Mouse (Mus musculus) limb, embryonic 12.5 days (tissue): ENCODE results near the gene Rab3gap2. TPM values are rescaled to one million over a fixed set of nuclear protein-coding genes. Genes with fewer than 3 reads are reported as not detected.

ENCODE experiments used
- ATAC-seq: fragments of 200-750 bp; cut with Nextera tagmentation; 2 replicates; pipeline ENCODE4 v1.8.0; 2017; ENCODE audit warnings: low read depth, moderate TSS enrichment; ENCODE audit not compliant: insufficient number of reproducible peaks, insufficient read depth, low FRiP score, low TSS enrichment
- H3K27ac ChIP-seq: fragments of 300-500 bp; sonication (generic); 2 replicates; pipeline ENCODE4 v1.5.1; 2016; ENCODE audit warnings: mild to moderate bottlenecking, moderate library complexity
- H3K27me3 ChIP-seq: fragments of 300-500 bp; sonication (generic); 2 replicates; pipeline ENCODE4 v1.6.1; 2016; ENCODE audit warnings: mild to moderate bottlenecking, moderate library complexity
- H3K36me3 ChIP-seq: fragments of 300-500 bp; sonication (generic); 2 replicates; pipeline ENCODE4 v1.6.1; 2016; ENCODE audit warnings: mild to moderate bottlenecking, moderate library complexity
- H3K4me1 ChIP-seq: fragments of 300-500 bp; sonication (generic); replicated peaks from 2 replicates; pipeline ENCODE4 v1.6.1; 2016
- H3K4me2 ChIP-seq: fragments of 300-500 bp; sonication (generic); 2 replicates; pipeline ENCODE4 v1.6.1; 2016; ENCODE audit warnings: mild to moderate bottlenecking, moderate library complexity
- H3K4me3 ChIP-seq: fragments of 300-500 bp; sonication (generic); replicated peaks from 2 replicates; pipeline ENCODE4 v1.5.1; 2016; ENCODE audit warnings: mild to moderate bottlenecking
- H3K9ac ChIP-seq: fragments of 300-500 bp; sonication (generic); replicated peaks from 2 replicates; pipeline ENCODE4 v1.6.1; 2016; ENCODE audit warnings: mild to moderate bottlenecking, moderate library complexity
- H3K9me3 ChIP-seq: fragments of 300-500 bp; sonication (generic); 2 replicates; pipeline ENCODE4 v1.6.1; 2016; ENCODE audit warnings: mild to moderate bottlenecking, moderate library complexity
- WGBS: fragments of 180-500 bp; shearing (Covaris S2); methylation state at CpG from one replicate; pipeline ENCODE4 v1.1.7; 2016; 5-methylcytosine and 5-hydroxymethylcytosine counted together
- polyA plus RNA-seq: library from polyadenylated mRNA; unstranded; fragments of >200 nt; fragmentation: Nextera tagmentation; extraction: Ambion mirVana; gene quantifications from 2 replicates; pipeline ENCODE4 v1.2.1, GENCODE M21; 2016

Rab3gap2 gene
- polyA plus RNA-seq, 1 experiment from 2014 or later, result 24.6 TPM

DNA sequence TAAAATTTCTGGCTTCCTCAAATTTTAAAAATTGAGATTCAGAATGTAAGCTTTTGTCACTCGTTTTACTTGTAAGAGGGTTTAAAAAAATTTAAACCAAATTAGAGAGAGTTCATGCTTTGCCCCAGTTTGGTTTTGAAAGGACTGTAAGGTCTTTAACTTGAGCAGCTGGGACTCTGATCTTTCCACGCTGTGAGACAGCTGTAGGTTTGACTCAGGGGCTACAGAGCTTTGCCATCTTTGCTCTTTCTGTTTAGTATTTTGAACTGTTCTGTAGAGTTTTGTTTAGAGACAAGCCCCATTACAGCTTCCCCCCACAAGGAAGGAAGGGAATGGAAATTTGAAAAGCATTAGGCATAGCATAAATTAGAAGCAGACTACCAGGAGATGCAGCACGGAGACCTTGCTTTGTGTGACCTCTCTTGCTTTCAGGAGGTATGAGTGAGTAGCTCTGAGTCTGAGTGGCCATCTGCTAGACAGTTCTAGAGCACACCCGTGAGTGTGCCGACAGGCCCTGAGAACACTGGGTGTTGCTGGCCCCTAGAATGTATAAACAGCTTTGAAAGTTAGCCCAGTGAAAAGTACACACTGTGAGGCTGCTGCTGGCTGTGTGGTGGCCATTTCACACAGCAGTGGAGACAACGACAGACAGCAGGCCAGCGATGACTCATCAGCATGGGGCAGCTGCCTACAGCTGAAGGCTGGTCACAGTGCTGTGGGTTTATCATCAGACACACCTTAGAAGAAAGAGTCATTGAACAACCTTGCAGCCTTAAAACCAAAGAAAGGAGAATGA, 25.7 kb downstream of the Rab3gap2 start:
- Histone ChIP-seq H3K4me2 (no peak overlapping the region), H3K27ac (peak overlapping the region; percentile 65), H3K36me3 (peaks cover 23% of the 10 kb centered on the region), H3K9ac (no peak overlapping the region), H3K9me3 (no peaks in the 10 kb centered on the region), H3K4me1 (peaks cover 11% of the 10 kb centered on the region), H3K4me3 (no peak overlapping the region), H3K27me3 (no peaks in the 10 kb centered on the region)
- 51% methylated on average over 7 of the region's 7 CpGs for WGBS
- no peak for ATAC-seq

GRCm38 (mm10) chr1:185235837-185236236, 31.9 kb downstream of the Rab3gap2 start:
- no peaks in the 10 kb centered on the region for H3K9me3 ChIP-seq
- no peaks in the 10 kb centered on the region for H3K4me1 ChIP-seq
- 93% methylated on average over 5 of the region's 5 CpGs for WGBS
- no peak overlapping the region for H3K27ac ChIP-seq
- no peak overlapping the region for H3K4me3 ChIP-seq
- ATAC-seq, result no peak
- no peak overlapping the region for H3K9ac ChIP-seq
- H3K4me2 ChIP-seq, result no peak overlapping the region
- H3K36me3 ChIP-seq, result peaks cover 49% of the 10 kb centered on the region
- H3K27me3 ChIP-seq, result no peaks in the 10 kb centered on the region

GRCm38 (mm10) chr1:185236530-185236929, 32.6 kb downstream of the Rab3gap2 start:
- no peak overlapping the region for H3K27ac ChIP-seq
- H3K4me2 ChIP-seq, result no peak overlapping the region
- no peaks in the 10 kb centered on the region for H3K4me1 ChIP-seq
- no peak for ATAC-seq
- peaks cover 56% of the 10 kb centered on the region for H3K36me3 ChIP-seq
- WGBS, result 87% methylated on average over 4 of the region's 4 CpGs
- no peak overlapping the region for H3K9ac ChIP-seq
- no peak overlapping the region for H3K4me3 ChIP-seq
- H3K27me3 ChIP-seq, result no peaks in the 10 kb centered on the region
- no peaks in the 10 kb centered on the region for H3K9me3 ChIP-seq

DNA sequence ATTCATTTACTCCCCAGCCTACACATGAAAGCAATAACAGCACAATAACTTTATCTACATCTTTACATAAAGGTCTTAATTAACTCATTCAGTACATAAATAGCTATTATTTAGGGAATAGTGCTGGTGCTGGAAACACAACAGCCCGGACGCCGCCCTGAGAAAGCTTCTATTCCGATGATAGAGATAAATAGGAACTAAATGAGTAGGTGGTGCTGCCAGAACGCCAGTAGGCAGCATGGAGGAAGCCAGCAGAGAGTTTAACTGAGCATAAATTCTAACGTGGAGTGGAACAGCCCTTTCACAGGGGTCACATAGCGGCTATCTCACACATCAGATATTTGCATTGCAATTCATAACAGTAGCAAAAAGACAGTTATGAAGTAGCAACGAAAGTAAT, 39.1 kb downstream of the Rab3gap2 start:
- Histone ChIP-seq H3K27me3 (no peaks in the 10 kb centered on the region), H3K36me3 (peaks cover 73% of the 10 kb centered on the region)
- 92% methylated on average over 8 of the region's 8 CpGs for WGBS

GRCm38 (mm10) chr1:185245456-185245855, 41.5 kb downstream of the Rab3gap2 start:
- Histone ChIP-seq H3K4me1 (peaks cover 7% of the 10 kb centered on the region), H3K27ac (no peak overlapping the region), H3K9ac (no peak overlapping the region), H3K4me2 (no peak overlapping the region), H3K27me3 (no peaks in the 10 kb centered on the region), H3K9me3 (no peaks in the 10 kb centered on the region), H3K36me3 (peaks cover 79% of the 10 kb centered on the region), H3K4me3 (no peak overlapping the region)
- no peak for ATAC-seq
- 73% methylated on average over 7 of the region's 7 CpGs for WGBS

More for the DNA sequence above, 39.1 kb downstream of the Rab3gap2 start:
- no peak overlapping the region for H3K27ac ChIP-seq
- peaks cover 6% of the 10 kb centered on the region for H3K4me1 ChIP-seq
- no peaks in the 10 kb centered on the region for H3K9me3 ChIP-seq
- H3K4me2 ChIP-seq, result no peak overlapping the region
- ATAC-seq, result no peak
- H3K9ac ChIP-seq, result no peak overlapping the region
- no peak overlapping the region for H3K4me3 ChIP-seq

- peaks cover 78% of the 10 kb centered on the region for H3K36me3 ChIP-seq
- peak; percentile 37; the same call in 1 of the 2 replicates for ATAC-seq
- peaks cover 7% of the 10 kb centered on the region for H3K4me1 ChIP-seq
- no peak overlapping the region for H3K4me2 ChIP-seq
- no peak overlapping the region for H3K9ac ChIP-seq
- WGBS, result 84% methylated on average over 20 of the region's 20 CpGs
- no peaks in the 10 kb centered on the region for H3K9me3 ChIP-seq
- H3K27me3 ChIP-seq, result no peaks in the 10 kb centered on the region
- H3K27ac ChIP-seq, result peak overlapping the region; percentile 88
- no peak overlapping the region for H3K4me3 ChIP-seq
Observed at GRCm38 (mm10) chr1:185247429-185248085, 43.6 kb downstream of the Rab3gap2 start.

- no peak overlapping the region for H3K4me2 ChIP-seq
- no peaks in the 10 kb centered on the region for H3K9me3 ChIP-seq
- no peak overlapping the region for H3K9ac ChIP-seq
- H3K4me3 ChIP-seq, result no peak overlapping the region
- H3K36me3 ChIP-seq, result peaks cover 78% of the 10 kb centered on the region
- no peak overlapping the region for H3K27ac ChIP-seq
- no peak for ATAC-seq
- no peaks in the 10 kb centered on the region for H3K27me3 ChIP-seq
- WGBS, result 94% methylated on average over 8 of the region's 8 CpGs
- H3K4me1 ChIP-seq, result peaks cover 7% of the 10 kb centered on the region
Observed at GRCm38 (mm10) chr1:185248728-185249127, 44.8 kb downstream of the Rab3gap2 start.

DNA sequence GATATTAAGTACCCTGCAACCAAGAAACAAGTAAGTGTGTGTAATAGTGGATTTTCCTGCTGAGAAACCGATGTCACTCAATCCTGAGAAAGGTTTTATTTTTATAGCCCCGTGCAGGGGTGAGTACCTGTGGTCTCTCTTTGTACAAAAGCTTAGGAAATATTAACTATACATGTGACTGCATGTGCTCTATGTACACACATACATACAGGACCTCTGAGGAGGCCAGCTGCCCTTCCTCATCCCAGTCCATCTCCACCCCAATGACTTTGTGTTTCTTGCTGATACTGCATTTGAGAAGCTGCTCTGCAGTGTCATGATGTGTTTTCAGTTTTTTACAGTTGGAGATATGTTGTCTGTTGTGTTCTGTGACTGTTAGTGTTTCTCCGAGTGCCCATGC, 48.4 kb downstream of the Rab3gap2 start:
- H3K27me3 ChIP-seq, result no peaks in the 10 kb centered on the region
- ATAC-seq, result no peak
- WGBS, result 90% methylated on average over 3 of the region's 3 CpGs
- H3K9me3 ChIP-seq, result no peaks in the 10 kb centered on the region
- no peak overlapping the region for H3K27ac ChIP-seq
- no peak overlapping the region for H3K9ac ChIP-seq
- H3K4me2 ChIP-seq, result no peak overlapping the region
- no peak overlapping the region for H3K4me3 ChIP-seq
- H3K4me1 ChIP-seq, result peaks cover 7% of the 10 kb centered on the region
- peaks cover 77% of the 10 kb centered on the region for H3K36me3 ChIP-seq

DNA sequence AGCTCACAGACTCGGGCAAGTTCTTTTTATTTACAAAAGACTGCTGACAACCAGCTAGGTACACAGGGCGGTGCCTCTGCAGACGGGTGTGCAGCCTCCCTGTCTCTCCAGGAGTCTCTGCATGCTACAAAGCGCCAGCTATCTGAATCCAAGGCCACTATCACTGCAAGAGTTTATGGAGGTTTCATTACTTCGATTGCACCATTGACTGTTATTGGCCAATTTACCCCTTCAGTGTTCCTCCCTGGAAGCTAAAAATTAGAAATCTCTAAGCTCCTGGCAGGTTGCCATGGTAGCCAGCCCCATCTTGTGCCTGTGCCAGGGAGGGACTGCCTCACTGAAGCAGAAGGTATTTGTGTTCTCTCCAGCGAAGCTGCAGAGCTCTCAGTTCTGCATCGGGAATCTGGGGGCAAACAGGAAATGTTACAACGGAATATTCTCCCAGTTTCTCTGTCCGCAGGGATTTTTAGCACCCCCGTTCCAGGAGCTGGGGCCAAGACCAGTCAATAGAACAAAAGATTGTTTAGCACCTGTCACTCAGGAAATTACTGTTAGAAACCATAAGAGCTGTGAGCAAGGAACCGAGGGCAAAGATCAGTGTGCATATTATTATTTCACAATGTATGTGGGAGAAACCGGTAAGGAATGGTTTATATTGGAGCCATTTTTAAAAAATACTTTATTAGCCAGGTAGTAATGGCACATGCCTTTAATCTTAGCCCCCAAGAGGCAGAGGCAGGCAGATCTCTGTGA, 49.4 kb downstream of the Rab3gap2 start:
- no peak overlapping the region for H3K27ac ChIP-seq
- no peaks in the 10 kb centered on the region for H3K27me3 ChIP-seq
- peaks cover 70% of the 10 kb centered on the region for H3K36me3 ChIP-seq
- H3K9ac ChIP-seq, result no peak overlapping the region
- H3K4me1 ChIP-seq, result no peaks in the 10 kb centered on the region
- 84% methylated on average over 12 of the region's 12 CpGs for WGBS
- no peak overlapping the region for H3K4me2 ChIP-seq
- no peak for ATAC-seq
- H3K4me3 ChIP-seq, result no peak overlapping the region
- no peaks in the 10 kb centered on the region for H3K9me3 ChIP-seq

DNA sequence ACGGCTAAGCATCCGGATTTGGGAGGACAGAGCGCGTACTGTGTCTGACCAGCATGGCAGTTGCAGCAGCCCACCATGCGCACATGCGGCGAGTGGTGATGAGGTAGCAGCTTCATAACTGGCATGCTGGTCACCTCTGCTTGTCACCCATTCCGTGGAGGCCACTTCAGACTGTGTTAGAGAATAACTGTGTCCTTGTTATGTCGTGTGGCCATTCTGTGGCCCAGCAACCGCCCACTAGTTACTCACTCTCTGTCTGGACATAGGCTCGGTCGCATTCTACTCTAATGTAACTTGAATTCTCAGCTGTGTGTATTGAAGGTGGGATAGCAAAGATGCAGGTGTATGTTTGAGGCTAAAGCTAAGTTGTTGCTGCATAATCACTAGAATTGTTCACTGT, 51.4 kb downstream of the Rab3gap2 start:
- Histone ChIP-seq H3K9ac (no peak overlapping the region), H3K9me3 (no peaks in the 10 kb centered on the region), H3K4me2 (no peak overlapping the region), H3K4me3 (no peak overlapping the region), H3K36me3 (peaks cover 69% of the 10 kb centered on the region), H3K27me3 (no peaks in the 10 kb centered on the region), H3K4me1 (no peaks in the 10 kb centered on the region), H3K27ac (no peak overlapping the region)
- no peak for ATAC-seq
- WGBS, result 95% methylated on average over 12 of the region's 12 CpGs

DNA sequence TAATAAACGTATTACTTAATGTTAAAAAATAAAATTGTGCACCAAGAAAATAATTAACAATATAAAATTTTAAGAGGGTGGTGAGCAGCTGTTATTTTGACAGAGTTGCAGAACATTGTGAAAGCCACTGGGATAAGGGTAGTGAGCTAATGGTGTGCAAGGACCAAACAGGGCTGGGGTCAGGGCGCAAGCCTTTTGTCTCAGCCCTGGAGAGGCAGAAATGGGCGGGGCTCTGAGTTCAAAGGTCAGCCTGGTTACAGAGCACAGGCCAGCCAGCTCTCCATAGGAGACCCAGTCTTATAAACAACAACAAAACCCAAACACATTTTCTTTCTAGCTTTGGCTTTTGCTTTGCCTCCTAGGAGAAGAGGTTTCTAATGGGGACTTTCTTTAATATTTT, 52.8 kb downstream of the Rab3gap2 start:
- 49% methylated on average over 3 of the region's 3 CpGs for WGBS
- H3K4me1 ChIP-seq, result no peaks in the 10 kb centered on the region
- no peaks in the 10 kb centered on the region for H3K9me3 ChIP-seq
- H3K9ac ChIP-seq, result no peak overlapping the region
- no peak overlapping the region for H3K27ac ChIP-seq
- no peak overlapping the region for H3K4me2 ChIP-seq
- H3K36me3 ChIP-seq, result peaks cover 70% of the 10 kb centered on the region
- H3K4me3 ChIP-seq, result no peak overlapping the region
- ATAC-seq, result no peak; the same call in 1 of the 2 replicates
- H3K27me3 ChIP-seq, result no peaks in the 10 kb centered on the region
